Mouse (Mus musculus) E14TG2a.4 (cell line): ENCODE results near the gene Satb1.

ENCODE experiments used
- CTCF ChIP-seq: conservative IDR thresholded peaks from 2 replicates; pipeline ENCODE4 v1.5.1; 2014; ENCODE audit warnings: low read length
- NANOG ChIP-seq: IDR thresholded peaks from 2 replicates; pipeline ENCODE4 v1.6.1; 2014; ENCODE audit warnings: borderline replicate concordance, low read length, mixed read lengths

- TF ChIP-seq CTCF (no peak), NANOG (no peak)
Measured at GRCm38 (mm10) chr17:51876471-51876870, 43.4 kb upstream of the Satb1 start.
